Mouse (Mus musculus) thymus, postnatal 10 days (tissue): ENCODE data around the gene Tspyl3.

Experiments
- DNase-seq, 2 experiments: peaks; one replicate each; pipeline ENCODE4 v3.0.0; 2021; ENCODE audit warnings: low spot score in 2 of 2

The Tspyl3 gene

GRCm38 (mm10) chr2:153228523-153228922 lies 3.3 kb upstream of the Tspyl3 start:
- DNase-seq, result no peak

DNA sequence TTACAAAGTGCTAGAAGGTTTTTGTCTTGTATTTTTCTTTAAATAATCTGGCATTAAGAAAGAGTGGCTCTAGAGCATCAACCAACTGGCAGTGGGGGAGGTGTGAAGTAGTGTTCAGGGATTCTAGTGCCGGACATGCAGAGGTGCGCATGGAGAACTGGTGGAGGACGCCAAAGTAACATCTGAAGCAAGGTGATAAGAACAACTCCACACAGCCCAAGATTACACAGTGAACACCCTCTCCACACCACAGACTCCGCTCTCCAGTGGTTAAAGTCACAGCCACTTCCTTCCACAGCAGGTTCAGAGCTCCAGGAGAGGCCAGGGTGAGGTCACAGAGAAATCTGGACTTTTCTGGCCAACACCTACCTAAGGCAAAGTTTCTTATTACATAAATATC lies 2.7 kb upstream of the Tspyl3 start:
- no peak for DNase-seq

DNA sequence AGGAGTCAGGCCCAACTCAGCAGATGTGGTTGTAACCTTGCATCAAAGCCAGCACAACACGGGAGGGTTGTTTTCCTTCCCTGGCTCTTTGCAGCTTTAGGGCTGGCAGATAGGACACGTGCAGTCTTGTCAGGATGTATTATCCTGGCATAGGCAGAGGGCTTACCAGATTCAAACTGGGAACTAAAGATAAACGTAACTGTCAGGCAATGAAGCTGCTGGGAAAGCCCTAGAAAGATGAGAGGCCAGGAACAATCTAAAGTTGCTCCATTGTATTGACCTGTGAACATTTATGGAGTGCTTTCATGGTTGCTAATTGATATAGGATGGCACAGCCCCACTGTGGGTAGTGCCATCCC lies 333 bp upstream of the Tspyl3 start:
- no peak for DNase-seq

GRCm38 (mm10) chr2:153222566-153222965 lies 2.7 kb downstream of the Tspyl3 start:
- no peak for DNase-seq

- no peak for DNase-seq
Measured at GRCm38 (mm10) chr2:153222130-153222529, 3.1 kb downstream of the Tspyl3 start.

GRCm38 (mm10) chr2:153221620-153222019 lies 3.6 kb downstream of the Tspyl3 start:
- no peak for DNase-seq

DNA sequence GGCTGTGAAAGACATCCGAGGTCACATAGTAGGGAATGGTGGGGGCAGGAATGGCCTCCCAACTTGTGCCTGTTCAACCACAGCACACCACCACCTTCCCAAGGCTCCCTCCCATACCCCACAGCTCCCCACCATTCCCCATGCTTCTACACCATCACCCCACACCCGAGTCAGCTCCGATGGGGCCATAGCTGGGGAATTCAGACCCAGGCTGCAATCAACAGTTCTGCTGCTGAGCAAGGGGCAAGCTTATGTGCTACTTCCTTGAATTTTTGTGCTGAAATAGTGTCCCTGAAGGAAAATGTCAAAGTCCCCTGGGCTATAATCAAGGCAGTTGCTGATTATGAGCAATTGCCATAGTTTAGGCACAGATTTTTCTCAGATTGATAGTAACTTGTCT lies 6.7 kb downstream of the Tspyl3 start:
- DNase-seq, result no peak

- DNase-seq, result no peak
Measured at GRCm38 (mm10) chr2:153217826-153218340, 7.4 kb downstream of the Tspyl3 start.

DNA sequence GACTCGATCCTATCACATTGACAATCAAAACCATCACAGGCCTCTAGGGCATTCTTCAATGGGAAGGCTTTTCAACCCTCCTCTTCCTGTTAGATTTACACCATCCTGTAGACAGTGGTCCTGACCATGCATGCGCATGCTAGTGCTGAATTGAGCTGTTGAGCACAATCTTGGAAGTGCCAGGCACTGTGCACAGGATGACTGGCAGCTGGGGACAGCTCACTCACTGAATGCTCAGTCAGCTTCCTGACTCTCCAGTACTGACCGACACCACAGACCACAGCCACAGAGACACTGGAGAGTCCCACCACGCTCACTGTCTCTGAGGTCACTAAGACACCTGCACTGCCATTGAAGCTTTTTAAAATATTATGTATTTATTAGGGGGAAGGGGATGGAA lies 9.8 kb downstream of the Tspyl3 start:
- no peak for DNase-seq

- DNase-seq, result peak in 1 of 2 experiments; percentile 17
Measured at GRCm38 (mm10) chr2:153214771-153215259, 10.4 kb downstream of the Tspyl3 start.

DNA sequence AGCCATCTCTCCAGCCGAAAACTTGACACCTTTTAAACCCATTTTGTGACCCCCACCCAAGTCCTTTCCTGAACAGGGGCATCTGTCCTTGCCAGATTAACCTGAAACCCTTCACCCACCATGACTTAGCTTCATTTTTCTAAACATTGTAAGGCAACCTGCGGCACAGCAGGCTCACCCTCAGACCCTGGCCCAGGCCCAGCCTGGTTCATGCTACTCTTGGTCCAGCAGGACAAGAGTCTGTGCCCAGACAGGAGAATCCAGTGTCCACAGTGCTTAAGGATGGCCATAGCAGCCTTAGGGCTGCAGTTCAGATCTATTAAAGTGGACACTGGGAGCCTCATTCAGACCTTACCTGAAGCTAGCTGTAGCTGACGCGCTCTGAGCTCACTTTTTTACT lies 11.9 kb downstream of the Tspyl3 start:
- no peak for DNase-seq

- DNase-seq, result peak in 1 of 2 experiments; percentile 11
Measured at GRCm38 (mm10) chr2:153211451-153211850, 13.8 kb downstream of the Tspyl3 start.

DNA sequence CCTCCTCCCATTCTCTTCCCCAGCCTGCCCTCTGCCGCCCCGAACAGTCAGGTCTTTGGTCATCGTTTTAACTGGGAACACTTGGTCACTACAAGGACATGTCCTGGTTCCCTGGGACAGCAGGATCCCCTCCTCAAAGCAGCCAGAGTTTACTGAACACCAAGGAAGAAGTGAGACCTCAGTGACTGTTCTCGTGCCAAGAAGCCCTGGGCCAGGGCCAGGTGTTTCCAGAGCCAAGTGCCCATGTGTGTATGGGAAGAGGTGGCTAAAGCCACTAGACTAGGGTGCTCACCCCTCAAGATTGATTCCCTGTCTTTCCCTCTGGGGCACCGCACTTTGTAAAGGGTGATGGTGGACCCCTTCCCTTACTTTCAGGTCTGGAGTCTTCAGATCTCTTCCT lies 16.0 kb downstream of the Tspyl3 start:
- DNase-seq, result no peak

GRCm38 (mm10) chr2:153208149-153208548 lies 17.1 kb downstream of the Tspyl3 start:
- no peak for DNase-seq

- no peak for DNase-seq
Measured at GRCm38 (mm10) chr2:153202766-153203165, 22.5 kb downstream of the Tspyl3 start.

DNA sequence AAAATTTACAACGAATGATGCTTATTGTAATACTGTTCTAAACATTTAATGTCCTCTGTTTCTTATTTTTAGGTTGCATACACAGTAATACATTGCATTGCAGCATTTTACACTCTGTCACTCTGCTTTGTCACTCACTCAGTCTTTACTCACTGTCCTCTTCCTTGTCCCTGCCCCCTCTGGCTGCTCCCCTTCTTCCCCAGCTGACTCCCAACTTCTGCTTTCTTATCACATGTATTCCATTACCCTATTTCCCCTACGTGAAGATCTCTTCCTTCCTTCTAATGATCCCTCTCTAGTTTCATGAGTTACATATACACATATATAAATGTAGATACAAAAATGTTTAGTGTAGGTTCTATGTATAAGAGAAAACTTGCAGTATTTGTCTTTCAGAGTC lies 26.1 kb downstream of the Tspyl3 start:
- DNase-seq, result no peak

DNA sequence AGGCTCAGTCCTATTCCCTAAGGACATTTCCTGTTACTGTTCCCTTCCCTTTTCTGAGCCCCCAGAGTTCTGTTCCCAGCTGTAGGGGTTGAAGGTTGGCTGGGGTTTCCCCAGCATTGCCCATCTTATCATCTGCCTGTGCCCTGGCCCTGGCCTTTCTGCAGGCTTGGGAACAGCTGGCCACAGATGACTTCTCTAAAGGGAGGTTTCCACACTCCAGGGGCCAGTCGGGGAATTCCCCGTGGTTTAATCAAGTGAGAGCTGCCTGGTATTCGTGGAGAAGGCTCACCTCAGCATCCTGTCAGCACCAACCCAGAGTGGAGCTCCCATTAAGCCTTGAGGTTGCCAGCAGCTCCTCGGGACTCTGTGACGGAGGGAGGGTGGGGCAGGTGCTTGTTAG lies 26.8 kb downstream of the Tspyl3 start:
- no peak for DNase-seq

DNA sequence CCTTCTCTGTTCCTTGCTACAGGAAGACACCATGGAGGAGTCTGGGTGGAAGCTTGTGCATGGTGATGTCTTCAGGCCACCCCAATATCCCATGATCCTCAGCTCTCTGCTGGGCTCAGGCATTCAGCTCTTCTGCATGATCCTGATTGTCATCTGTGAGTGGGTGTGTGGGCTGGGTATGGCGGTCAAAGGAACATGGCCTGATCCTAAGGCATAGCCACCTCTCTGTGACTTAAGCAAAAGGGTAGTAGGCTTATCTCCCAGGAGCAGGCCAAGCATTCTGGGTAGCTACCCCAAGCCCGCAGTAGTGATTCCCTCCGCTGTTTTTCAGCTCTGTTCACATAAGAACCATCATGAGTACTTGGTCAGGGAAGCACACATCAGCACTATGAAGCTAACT lies 31.0 kb downstream of the Tspyl3 start:
- DNase-seq, result no peak

DNA sequence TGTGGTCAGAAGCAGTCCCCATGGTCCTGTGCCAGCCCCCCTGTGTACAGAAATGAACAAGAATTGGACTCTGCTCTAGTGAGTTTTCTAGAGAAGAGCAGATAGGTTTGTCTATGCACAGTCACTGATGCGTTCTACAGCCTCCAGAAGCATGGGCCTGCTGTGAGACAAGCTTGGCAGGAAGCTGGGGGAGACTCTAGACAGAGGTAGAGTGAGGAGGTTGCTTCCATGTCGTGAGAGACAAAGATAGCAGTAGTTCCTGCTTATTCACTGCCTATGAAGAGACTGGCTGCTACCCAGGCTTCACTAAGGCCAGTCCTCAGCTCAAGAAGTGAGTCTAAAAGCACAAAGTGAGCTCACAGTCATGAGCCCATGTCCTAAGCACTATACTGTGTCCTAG lies 34.0 kb downstream of the Tspyl3 start:
- no peak for DNase-seq

DNA sequence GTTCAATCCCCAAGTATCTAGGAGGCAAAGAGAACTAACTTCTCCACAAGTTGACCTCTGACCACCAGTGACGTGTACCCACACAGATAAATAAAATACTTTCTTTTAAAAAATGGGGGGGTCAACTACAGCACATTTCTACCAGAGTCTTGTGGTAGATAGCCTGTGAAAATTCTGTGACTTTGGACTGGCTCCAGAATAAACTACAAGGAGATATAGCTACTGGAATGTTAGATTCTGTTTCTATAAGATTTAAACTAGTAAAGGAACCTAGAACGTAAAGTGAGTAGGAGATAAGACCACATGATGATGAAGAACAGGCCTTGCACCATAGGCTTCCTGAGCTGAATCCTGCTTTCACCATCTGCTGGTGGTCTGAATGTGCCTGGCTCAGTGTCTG lies 37.4 kb downstream of the Tspyl3 start:
- no peak for DNase-seq

DNA sequence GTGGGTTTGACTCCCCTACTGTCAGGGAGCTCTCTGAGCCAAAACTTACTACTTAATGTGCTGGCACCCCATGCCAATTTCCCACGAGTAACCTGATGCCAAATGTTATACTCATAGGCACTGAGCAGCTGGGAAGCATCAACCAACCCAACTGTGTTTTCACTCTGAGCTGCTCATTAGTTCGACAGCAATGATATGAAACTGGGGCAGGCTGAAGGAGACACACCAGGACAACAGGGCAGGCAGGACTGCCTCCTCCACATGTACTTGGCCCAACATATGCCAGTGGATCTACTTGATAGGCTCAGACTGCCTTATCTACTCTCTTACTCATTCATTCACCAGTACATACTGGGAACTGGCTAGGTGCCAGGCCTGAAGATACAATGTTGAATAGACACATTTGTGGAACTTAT lies 39.1 kb downstream of the Tspyl3 start:
- no peak for DNase-seq

GRCm38 (mm10) chr2:153179961-153180360 lies 45.3 kb downstream of the Tspyl3 start:
- no peak for DNase-seq

DNA sequence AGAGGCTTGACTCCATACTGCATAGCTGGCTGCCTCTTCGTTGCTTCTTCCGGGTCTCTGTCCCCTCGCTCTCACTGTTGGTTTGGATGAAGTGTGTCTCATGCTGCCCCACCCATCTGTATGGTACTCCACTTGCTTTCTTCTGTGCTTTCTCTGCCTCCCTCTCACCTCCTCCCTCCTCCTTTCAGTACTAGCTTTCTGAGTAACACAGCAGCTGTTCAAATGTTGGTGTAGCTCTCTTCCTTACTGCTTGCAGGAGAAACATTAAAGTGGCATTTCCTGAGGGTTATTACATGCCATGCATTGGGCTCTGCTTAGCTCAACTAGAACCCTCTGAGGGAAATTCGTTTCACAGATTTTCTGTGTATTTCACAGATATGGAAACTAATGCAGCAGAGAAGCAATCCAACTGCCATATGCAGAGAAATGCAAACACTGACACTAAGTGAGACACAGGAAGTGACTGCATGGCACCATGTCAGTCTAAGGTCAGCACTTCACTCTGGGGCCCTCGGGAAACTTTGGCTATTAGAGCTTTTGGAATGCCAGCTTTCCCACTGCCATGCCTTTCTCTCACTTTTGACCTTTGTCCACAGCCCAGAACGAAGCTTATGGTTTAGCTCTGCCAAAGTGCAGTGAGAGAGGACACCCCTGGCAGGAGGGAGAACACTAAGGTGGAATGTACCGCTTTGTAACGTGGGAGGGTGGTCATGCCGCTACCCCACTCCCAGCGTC lies 45.9 kb downstream of the Tspyl3 start:
- DNase-seq, result no peak

DNA sequence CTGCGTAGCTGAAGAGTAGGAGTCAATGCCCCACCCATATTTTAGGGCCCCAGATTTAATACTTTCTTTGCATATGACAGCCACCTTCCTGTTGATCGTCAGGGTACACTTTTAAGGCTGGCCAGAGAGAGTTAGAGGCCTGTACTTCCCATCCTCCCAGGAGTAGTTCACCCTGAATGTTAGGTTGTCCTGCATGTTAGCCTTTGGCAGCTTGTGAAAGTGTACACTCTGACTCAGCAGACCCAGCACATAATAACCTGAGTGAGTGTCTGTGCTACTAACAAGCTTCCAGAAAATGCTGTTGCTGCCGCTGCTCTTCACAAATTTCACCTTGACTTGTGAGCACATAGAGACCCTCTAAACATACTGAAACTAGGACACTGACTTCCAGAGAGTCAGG lies 48.1 kb downstream of the Tspyl3 start:
- DNase-seq, result no peak
